10 mouse cellular contexts compared by ENCODE assay signal in the genomic region with DNA sequence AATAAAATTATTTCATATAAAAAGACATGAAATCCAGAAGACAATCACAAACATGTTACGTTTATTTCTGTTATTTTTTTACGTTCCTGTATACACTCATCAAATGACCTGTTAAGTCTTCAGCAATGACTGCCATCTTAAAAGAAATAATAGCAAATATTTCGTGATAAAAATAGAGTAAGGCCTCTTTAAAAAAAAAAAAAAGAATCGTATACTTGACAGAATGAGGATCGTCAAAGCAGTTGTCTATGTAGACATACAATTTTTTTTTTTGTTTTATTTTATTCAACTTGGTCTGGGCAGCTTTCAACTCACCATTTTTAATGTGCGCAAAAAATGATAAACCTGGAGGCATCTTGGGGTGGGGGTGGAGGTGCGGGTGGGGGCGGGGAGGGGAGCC. TPM values are rescaled to one million over a fixed set of nuclear protein-coding genes. Genes with fewer than 3 reads are reported as not detected.
DNase-seq lines count a peak whose midpoint lies in the region; ATAC-seq and TF ChIP-seq lines count a peak whose summit lies in the region.
"Had no signal": no experiment of that assay in that cellular context is flagged by ENCODE, and none has a peak within 500 bp of the region (broad histone marks: within the 10 kb centered on the region; RNA-seq: fewer than 3 reads in every experiment).

No protein-coding gene starts in this region.

- no peaks in the 10 kb centered on the region for H3K27me3 ChIP-seq in hindbrain, embryonic 16.5 days (replicated peaks; ENCODE audit: control insufficient read depth, insufficient read depth, low read length)
- H3K27me3 ChIP-seq in midbrain, embryonic 16.5 days (ENCODE audit: control insufficient read depth, insufficient read depth, low read depth, low read length): no peaks in the 10 kb centered on the region

- no peak for ATAC-seq in hindbrain, embryonic 16.5 days
- no peak for ATAC-seq in midbrain, embryonic 16.5 days
- ATAC-seq in inflammation-experienced regulatory T-cells, adult 6 months: no peak

- peak overlapping the region; percentile 100 for H3K9ac ChIP-seq in hindbrain, embryonic 16.5 days (ENCODE audit: low read depth, low read length)
- H3K9ac ChIP-seq in midbrain, embryonic 16.5 days (ENCODE audit: low read depth, low read length): peak overlapping the region; percentile 99

- TF ChIP-seq POLR2A in cortical plate, adult 2 months (IDR thresholded peaks at IDR 0.05; ENCODE audit: extremely low read depth, insufficient read depth, low read length): no peak

- peaks cover 2% of the 10 kb centered on the region; the same call in 1 of the 2 replicates for H3K4me1 ChIP-seq in cortical plate, adult 2 months (ENCODE audit: control insufficient read depth, insufficient read depth, low read length)
- peaks cover 13% of the 10 kb centered on the region for H3K4me1 ChIP-seq in hindbrain, embryonic 16.5 days (ENCODE audit: control insufficient read depth, insufficient read depth, low read depth, low read length)
- H3K4me1 ChIP-seq in midbrain, embryonic 16.5 days (ENCODE audit: control insufficient read depth, insufficient read depth, low read length): peaks cover 18% of the 10 kb centered on the region

- H3K36me3 ChIP-seq in hindbrain, embryonic 16.5 days (ENCODE audit: control insufficient read depth, insufficient read depth, low read length): no peaks in the 10 kb centered on the region
- H3K36me3 ChIP-seq in midbrain, embryonic 16.5 days (ENCODE audit: control insufficient read depth, insufficient read depth, low read length): no peaks in the 10 kb centered on the region; the same call in 1 of the 2 replicates

- WGBS in hindbrain, embryonic 16.5 days: 19% methylated on average over 8 of the region's 8 CpGs
- WGBS in midbrain, embryonic 16.5 days: 18% methylated on average over 8 of the region's 8 CpGs

- H3K4me3 ChIP-seq in layer of hippocampus, adult 2 months: peak overlapping the region; percentile 94
- H3K4me3 ChIP-seq in cortical plate, adult 2 months (ENCODE audit: insufficient read depth, low read length): peak overlapping the region; percentile 60
- H3K4me3 ChIP-seq in hindbrain, embryonic 16.5 days (ENCODE audit: low read length): peak overlapping the region; percentile 99
- peak overlapping the region; percentile 99 for H3K4me3 ChIP-seq in midbrain, embryonic 16.5 days (ENCODE audit: low read depth, low read length)

- peak overlapping the region; percentile 61 for H3K4me2 ChIP-seq in hindbrain, embryonic 16.5 days (ENCODE audit: low read length)
- peak overlapping the region; percentile 61 for H3K4me2 ChIP-seq in midbrain, embryonic 16.5 days (ENCODE audit: low read length)

- peak overlapping the region; percentile 99 for H3K27ac ChIP-seq in layer of hippocampus, adult 2 months
- H3K27ac ChIP-seq in cortical plate, adult 2 months (ENCODE audit: insufficient read depth, low read length): peak overlapping the region; percentile 95; the same call in 1 of the 2 replicates
- peak overlapping the region; percentile 99 for H3K27ac ChIP-seq in hindbrain, embryonic 16.5 days (ENCODE audit: low read depth, low read length)
- peak overlapping the region; percentile 98 for H3K27ac ChIP-seq in midbrain, embryonic 16.5 days (ENCODE audit: low read length)

- no peak for TF ChIP-seq CTCF in layer of hippocampus, adult 2 months (conservative IDR thresholded peaks at IDR 0.05)
- TF ChIP-seq CTCF in cortical plate, adult 2 months (IDR thresholded peaks at IDR 0.05; ENCODE audit: extremely low read depth, insufficient read depth, low read length): no peak

- DNase-seq in layer of hippocampus, adult 2 months (ENCODE audit: low spot score in 2 of 2): no peak
- DNase-seq in layer of hippocampus, postnatal 25 days (ENCODE audit: extremely low spot score in 1 of 2, low spot score in 1 of 2): no peak
- no peak for DNase-seq in urinary bladder, adult 18-20 months (ENCODE audit: low spot score in 2 of 2)
- no peak for DNase-seq in left cerebral cortex, adult 9 months (ENCODE audit: low spot score in 2 of 2)
- DNase-seq: kidney, adult 11 months; spleen, adult 18-20 months had no signal

- no peaks in the 10 kb centered on the region for H3K9me3 ChIP-seq in hindbrain, embryonic 16.5 days (ENCODE audit: control insufficient read depth, low read length)
- H3K9me3 ChIP-seq in midbrain, embryonic 16.5 days (replicated peaks; ENCODE audit: control insufficient read depth, low read length, poor library complexity, severe bottlenecking): no peaks in the 10 kb centered on the region

RNA-seq across cellular contexts. Expression of a gene that starts 0.8 kb away (rescaled TPM):
- total RNA-seq in layer of hippocampus, adult 2 months (2021): 100 to 1,000 TPM; 444 to 450 TPM
- total RNA-seq in layer of hippocampus, postnatal 25 days (2021): 100 to 1,000 TPM; 442 to 457 TPM
- 166 and 168 TPM in 2 replicates for polyA plus RNA-seq in cortical plate, adult 2 months (2012; rRNA removed)
- 213 and 218 TPM in 2 replicates for polyA plus RNA-seq in hindbrain, embryonic 16.5 days (2015; fragmentation: Nextera tagmentation; extraction: Ambion mirVana)
- 209 and 219 TPM in 2 replicates for polyA plus RNA-seq in midbrain, embryonic 16.5 days (2015; fragmentation: Nextera tagmentation; extraction: Ambion mirVana)
- polyA plus RNA-seq in inflammation-experienced regulatory T-cells, adult 6 months (2017; shearing (Covaris generic)): 10 to 100 TPM; 17.5 to 40.4 (median 34.4) TPM
